Mouse (Mus musculus) cerebellum, adult 11 months (tissue): ENCODE data around the gene Tmem258.
"Not testable (repeated sequence)": the region's sequence is repeated elsewhere in the genome, so short reads cannot be mapped to it uniquely, and the experiment has no call there.

Experiments used
- DNase-seq: peaks from one replicate; pipeline ENCODE4 v3.0.0; 2022

The Tmem258 gene

DNA sequence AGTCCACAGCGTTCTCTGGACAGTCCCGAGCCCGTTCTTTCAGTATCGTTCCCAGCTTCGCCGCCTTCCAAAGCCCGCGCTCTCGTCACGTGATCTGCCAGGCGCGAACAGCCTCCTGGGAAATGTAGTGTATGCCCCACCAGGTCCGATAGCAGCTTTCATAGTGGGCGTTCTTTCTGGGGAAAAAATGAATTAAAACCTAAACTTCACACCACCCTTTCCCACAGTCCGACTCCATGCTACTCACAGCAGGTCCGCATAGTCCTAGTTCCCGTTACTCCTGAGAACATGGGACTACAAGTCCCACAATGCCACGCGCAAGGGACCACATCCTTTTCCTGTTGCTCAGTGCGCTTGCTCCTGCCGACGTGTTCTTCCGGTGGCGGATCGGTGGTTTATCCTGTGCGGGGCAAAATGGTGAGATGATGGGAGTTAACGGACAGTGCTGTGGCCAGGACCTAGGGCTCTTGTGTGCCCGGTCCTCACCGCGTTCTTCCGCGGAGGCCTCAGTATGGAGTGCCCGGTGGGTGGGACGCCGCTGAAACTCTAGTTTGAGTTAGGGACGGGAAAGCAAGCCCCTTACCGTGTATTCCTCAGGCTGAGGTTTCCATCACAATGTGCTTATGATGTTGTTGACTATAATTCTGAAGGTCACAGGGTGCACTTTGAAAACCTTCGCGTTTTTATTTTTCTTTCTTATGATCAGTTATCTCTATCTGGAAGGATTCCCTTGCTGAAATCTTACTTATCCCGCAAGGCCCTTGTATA, at the start of gene Tmem258, which contains the start of gene Fen1:
Gene Tmem258 (plus strand): TSS at position 167 of the 768 bp plus-strand sequence.
Gene Fen1 (minus strand): TSS at position 322 of the 768 bp plus-strand sequence.
- peak; percentile 91 for DNase-seq

DNA sequence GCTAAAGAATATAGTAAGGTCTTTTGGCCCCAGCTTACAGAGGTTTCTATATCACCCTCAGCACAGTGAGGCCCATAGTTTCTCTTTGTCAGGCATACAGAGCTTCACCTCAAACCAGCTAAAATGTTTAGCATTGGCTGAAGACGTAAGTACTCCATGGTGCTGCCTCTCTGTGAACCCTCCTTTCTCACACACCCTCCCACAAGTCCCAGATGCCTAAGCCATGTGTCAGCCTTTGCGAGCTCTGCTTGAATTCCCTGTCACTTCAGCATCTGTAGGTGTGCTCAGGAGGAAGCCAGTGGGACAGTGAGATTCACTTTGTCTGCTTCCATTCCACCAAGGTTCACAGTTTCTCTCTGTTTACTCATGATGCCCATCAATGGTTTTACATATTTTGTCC, 46.1 kb upstream of the Tmem258 start:
- no peak for DNase-seq

DNA sequence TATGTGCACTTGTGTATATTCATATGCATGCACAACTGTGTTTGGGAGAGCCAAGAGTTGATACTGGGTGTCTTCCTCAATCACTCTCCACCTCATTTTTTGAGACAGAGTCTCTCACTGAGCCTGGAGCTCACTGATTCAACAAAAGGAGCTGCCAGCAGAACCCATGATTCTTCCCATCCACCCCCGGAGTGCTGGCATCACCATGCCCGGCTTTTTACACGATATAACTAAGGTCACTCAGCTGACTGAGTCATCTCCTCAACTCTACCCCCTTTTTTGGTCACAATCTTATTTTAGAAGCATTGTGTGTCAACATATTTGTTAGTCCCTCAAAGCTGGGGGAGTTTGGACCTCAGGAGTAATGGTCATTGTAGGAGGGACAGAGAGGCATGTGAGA, 39.9 kb upstream of the Tmem258 start:
- DNase-seq, result no peak

DNA sequence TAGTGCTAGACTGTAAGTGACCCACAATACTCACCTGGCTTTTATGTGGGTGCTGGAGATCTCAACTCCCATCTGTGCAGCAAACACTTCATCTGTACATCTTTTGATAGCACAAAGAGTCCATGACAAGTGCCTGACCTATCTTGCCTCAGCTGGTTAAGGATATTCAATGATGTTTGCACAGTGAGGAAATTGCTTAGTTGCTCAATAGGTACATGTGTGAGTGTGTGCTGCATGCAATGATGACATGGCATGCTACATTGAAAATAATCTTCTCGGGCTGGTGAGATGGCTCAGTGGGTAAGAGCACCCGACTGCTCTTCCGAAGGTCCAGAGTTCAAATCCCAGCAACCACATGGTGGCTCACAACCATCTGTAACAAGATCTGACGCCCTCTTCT, 37.9 kb upstream of the Tmem258 start:
- not testable (repeated sequence) for DNase-seq

DNA sequence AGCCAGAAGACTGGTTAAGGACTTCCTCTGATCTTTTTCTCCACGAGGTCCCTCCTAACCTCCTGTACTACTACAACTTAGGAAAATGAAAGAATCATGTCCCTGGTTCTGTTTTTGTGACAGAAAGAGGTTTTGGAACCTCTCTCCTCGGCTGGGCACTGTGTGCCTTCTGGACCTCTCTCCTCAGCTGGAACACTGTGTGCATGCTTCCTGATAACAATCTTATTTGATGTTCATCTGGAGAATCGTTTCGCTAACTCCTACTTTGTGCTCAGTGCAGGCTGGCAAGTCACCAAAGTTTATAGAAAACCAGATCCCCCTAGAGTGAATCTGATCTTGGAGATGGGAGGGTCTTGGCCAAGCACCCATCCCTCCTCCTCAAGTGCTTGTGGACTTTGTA, 36.7 kb upstream of the Tmem258 start:
- no peak for DNase-seq

DNA sequence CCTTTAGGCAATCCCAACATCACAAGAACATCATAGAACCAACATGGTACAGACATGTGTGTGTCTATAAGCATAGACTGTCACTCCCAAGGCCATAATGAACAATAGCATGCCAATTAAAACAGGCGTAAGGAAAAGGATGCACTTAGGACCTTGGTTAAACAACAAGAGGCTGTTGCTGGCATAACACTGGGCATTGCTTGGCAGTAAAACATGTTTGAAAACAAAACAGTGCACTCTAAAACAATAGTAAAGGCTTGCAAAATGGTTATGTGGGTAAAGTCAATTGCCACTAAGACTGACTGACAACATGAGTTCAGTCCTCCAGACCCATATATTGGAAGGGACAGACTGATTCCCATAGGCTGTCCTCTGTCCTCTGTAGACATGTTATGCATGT, 35.9 kb upstream of the Tmem258 start:
- no peak for DNase-seq

DNA sequence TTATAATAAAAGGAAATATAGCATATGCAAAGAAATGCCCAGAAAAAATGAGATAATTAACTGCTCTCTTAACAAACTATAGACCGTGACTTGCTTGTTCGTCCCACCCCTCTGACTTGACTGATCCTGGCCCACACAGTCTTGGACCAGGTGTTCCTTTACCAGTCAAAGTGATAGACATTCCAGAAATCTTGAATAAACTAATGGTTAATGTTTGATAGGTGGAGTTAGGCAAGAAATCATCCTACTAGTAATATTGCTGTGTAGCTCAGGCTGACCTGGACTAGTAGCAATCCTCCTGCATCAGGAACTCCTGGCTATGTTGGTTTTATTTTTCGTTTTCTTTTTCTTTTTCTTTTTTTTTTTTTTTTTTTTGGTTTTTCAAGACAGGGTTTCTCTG, 35.4 kb upstream of the Tmem258 start:
- no peak for DNase-seq

DNA sequence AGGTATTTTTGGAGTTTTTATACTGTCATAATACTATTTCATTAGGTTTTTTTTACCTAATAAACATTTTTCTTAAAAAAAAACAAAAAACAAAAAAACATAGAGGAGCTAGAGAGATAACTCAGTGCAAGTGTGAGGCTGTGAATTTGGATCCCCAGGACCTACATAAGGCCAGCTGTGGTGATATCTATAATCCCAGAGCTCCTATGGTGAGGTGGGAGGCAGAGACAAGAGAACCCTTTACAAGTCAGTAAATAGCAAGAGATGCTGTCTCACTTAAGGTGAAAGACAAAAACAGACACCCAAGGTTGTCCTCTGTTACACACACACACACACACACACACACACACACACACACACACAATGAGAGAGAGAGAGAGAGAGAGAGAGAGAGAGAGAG, 34.6 kb upstream of the Tmem258 start:
- DNase-seq, result no peak

DNA sequence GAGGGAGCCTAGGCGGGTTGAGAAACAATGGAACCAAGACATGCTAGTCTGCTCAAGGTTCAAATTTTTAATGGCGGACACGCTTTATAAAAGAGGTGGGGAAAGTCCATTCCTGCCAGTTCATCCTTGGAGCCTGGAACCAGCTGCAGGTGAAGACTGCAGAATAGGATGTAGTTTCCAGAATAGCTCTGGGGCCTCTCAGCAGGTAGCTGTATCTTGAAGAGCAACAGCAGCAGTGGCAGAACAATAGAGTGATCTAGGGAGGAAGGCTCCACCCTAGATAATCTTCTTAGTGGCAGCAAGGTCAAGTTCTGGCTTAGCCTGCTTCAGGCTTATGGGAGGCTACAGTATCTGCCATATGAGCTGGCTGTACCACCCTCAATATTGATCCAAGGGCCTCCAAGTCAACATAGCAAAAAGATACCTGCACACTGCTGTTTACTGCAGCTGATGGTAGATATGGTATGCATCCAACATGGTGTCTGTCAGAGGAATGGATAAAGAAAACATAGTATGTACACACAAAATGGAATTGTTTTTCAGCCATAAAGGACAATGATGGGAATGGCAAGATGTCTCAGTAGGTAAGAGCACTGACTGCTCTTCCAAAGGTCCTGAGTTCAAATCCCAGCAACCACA, 34.0 kb upstream of the Tmem258 start:
- DNase-seq, result not testable (repeated sequence)

DNA sequence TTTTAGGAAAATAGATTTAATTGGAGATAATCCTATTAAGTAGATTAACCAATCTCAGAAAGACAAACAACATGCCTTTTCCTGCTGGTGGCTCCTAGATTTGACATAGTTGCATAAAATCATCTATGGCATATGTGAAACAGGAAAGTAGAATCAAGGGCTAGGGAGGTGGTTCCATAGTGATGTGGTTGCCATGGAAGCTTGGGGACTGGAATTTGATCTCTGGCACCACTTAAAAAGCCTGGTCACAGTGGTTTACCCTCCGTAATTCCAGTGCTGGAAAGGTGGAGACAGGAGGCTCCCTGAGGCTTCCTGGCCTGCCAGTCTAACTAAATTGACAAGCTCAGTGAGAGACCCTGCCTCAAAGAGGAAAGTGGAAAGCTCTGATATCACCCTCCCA, 33.3 kb upstream of the Tmem258 start:
- no peak for DNase-seq

DNA sequence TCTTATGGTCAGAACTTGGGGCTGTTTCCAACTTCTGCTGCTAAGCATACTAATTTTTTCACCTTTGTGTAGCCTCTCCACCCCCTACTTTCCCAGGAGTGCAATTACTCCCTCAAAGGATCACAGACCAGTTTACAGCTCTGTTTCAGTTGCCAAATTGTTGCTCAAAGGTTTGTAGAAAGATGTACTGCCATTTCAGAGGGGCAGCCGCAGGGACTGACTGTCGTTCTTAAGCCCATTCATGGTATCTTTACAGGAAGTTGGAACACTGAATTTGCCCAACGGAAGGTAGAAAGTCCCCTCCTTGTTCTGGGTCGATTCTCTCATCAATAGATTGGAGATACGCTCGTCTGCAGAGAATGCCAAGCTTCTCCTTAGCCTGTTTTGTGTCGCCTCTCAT, 32.5 kb upstream of the Tmem258 start:
- no peak for DNase-seq

DNA sequence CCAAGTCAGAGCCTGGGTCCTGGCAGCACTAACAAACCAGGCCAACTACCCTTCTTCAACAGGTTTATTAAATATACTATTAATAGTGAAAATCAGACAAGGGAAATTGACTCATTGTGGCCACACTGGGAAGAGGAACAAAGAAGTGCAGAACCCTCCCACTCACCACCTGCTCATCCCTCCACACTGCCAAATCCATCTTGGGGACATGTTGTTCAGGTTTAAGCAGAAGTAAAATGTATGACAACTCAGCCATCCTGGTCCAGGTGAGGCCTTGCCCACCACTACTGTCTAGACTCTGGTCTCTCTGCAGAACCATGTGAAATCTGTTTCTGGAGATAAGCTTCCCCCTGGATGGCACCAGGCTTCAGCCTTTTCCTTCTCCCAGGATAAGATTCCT, 32.0 kb upstream of the Tmem258 start:
- no peak for DNase-seq

DNA sequence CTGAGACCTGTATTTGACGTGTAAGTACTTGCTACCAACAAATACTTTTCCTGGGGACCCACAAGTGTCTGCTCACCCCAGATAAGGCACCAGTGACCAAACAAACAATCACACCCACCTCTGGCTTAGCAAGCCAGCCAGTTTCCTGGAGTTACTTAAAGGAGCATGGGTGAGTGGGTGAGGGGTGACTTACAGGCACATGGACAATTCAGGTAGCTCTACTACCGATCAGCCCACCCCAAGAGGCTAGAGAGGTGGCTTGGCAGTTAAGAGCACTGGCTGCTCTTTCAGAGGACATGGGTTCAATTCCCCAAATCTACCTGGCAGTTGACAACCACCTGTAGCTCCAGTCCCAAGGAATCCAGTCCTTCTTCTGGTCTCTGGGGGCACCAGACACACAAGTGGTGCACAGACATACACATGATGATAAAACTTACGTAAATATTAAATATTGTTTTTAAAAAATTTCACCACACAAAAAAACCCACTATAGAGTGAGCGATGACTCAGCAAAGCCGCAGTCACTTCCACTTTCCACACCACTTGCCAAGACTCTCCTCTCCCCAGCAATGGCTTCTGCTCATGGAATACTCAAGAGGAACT, 30.6 kb upstream of the Tmem258 start:
- DNase-seq, result no peak

DNA sequence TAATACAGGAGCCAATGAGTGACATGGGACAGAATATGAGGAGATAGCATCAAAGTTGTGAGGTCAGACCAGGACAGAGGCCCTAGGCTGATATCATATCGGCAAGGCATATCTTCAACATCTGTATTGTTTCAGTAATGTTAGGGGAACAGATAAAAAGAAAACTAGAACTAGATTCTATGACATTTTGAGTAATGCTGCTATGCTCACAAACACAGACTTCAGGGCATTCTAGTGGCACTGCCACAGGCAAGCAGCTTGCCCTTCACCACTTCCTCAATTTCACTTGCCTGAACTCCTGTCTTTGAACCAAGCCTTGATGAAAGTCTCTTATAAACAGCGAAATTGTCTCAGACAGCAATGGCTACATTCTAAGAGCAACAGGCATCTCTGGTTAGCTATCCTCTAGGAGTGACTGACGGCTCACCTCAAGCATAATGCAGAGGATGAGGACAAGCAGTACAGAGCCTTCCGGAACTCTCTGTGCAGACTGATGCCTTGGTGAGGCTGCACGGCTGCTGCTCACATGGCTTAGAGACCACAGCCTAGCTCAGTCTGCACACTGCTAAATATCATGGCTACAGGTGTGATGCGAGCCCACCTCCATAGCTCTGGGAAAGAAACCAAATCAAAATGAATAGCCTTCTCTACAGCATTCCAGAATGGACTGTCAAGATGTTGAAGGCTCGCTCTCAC, 29.8 kb upstream of the Tmem258 start:
- no peak for DNase-seq

DNA sequence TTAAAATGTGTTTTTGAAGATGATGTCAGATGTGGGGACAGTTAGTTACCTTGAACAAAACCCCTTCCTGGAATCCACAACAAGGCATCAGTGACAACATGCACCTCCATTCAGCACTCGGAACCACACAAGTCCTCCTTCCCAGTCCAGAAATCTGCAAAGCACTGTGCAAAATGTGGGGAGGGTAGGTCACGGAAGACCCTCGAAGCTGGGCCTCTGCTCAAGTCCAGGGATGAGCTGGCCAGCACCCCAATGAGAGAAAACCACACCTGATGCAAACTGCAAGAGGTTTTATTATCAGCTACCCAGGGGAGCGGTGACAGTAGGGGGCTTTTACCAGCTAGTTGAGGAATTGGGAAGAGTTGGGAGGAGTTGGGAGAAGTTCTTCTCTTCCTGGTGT, 28.9 kb upstream of the Tmem258 start:
- no peak for DNase-seq

DNA sequence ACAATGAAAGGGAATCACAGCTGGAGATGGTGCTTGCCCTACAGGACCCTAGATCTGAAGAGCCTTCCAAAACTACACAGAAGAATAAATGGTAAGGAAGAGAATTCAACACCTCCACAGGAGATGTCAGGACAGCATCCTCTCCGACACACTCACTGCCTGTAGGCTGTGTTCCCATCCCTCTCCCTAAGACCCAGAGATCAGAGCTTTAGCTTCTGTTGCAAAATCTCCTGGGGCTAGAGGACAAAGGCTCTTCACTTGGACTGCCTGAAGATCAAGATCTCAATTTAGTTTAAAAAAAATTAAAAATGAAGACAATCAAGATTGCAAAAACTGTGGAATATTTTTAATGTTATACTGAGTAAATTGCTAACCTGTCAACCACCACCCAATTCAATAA, 27.3 kb upstream of the Tmem258 start:
- DNase-seq, result no peak

DNA sequence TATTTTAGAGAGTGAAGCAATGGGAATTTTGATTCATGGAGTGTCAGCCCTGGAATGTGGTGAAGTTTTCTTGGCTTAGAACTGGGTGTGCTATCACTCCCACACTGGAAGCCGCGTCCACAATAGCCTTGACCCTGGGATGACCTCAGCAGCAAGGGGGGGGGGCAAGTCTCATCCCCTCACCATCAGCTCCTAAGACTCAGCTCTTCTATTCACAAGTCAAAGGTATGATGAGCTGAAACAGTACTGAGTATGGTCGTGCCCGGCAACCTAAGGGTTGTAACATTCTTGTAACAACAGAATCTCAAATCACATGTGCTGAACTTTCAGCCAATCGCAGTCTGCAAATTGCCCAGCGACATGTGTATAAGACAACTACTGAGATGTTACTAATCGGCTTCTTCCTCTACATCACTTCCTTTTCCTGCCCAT, 26.9 kb upstream of the Tmem258 start:
- no peak for DNase-seq

DNA sequence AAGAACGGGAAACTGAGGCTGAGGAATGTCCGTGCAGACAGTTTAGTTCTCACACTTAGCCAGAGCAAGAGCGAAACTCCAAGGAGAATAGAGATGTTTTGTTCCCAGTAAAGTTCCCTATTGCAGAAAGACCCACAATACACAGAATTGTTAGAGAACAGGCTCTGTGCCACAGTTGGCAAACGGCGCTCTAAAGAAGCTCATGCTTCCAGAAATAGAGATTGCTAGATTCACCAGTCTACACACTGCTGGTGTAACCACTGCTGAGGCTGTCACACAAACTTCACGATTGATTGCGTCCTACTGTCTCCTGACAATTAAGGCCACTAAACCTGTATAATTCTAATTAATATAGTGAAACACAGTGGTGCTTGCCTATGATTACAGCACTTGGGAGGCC, 22.6 kb upstream of the Tmem258 start:
- DNase-seq, result no peak

DNA sequence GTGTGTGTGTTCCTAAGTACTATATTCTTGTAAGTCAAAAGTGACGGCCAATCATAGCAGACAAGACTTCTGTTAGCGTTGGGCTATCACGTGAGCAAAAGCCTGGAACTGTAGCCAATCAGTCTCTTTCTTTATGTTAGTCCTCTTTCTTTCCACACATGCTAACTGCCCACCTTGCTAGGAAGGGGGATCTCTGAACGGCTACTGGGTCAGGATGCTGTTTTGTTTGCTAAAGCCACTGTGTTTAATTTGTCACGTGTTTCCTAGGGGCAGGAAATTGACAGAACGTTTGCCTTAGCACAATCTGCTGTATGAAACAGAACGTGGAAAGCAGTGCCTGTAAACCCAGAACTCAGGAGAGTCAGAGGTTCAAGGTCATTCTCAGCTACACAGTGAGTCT, 21.7 kb upstream of the Tmem258 start:
- DNase-seq, result no peak

DNA sequence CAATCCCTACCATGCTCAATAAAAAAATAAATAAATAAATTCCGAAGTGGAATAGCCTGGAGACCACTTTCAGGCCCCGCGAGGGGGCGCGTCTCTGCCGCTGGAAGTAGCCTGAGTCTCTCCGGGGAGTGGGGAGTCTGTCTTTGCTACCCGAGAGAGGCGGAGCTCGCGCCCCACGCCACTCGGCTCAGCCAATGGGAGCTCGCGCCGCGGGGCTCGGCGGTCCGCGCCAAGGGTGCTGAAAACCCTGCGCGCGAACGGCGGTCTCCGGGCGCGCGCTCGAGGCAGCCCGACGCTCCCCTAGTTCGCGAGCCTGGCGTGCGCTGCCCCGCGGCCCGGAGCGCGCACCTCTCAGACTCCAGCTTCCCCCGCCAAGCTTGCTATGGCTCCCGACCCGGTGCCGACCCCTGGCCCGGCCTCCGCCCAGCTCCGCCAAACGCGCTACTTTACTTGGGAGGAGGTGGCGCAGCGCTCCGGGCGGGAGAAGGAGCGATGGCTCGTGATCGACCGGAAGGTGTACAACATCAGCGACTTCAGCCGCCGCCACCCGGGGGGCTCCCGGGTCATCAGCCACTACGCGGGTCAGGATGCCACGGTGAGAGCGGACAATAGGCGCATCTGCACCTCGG, 21.0 kb upstream of the Tmem258 start, which contains the start of gene Fads1:
Gene Fads1 (plus strand): TSS at position 219 of the 629 bp plus-strand sequence.
- peak; percentile 91 for DNase-seq

DNA sequence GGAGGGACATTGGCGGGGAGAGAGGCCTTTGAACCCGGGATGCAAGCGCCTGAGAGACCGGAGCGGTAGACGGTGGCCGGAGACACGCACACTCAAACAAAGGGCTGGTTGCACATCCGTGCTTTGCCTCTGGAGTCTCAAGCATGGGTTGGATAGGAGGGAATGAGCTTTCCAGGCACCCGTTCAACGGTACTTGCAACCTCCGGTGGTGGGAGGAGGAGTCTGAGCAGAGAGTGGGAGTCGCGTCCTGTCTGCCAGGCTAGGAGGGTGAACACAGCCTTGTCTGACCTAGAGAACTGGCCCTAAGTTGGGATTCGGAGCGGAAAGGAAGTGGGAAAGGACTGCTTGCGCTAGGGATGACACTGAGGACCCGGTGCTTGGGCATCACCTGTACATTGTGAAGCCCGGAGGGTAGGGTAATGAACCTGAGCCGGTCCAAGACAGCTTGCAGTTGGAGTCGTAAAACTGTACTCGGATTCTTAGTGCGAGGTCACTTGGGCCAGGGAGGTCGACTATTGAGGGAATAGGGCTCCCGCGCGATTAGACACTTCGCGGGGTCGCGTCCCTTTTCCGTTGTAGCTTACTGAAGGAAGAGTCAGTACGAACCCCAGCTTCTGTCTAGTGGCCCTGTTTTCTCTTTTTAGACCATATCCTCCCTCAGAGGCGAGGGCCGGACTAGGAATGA, 20.4 kb upstream of the Tmem258 start:
- peak; percentile 58 for DNase-seq

DNA sequence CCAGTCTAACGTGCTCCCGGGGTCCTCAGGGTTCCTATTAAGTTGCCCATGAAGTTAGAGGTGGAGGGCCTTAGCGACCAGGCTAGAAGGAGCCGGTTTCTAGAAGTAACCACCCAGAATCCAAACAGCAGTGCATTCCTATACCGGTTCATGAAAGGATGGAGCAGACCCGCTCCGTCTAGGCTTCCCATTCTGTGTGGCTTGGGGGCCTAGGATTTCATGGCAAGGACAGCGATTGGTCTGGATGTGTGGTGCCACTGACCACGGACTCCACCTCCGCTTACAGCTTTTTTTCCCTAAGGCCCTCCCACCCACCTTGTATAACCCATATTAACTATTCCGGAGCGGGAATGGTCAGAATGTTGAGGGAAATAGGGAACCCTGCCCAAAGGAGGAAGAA, 19.7 kb upstream of the Tmem258 start:
- no peak for DNase-seq
